In the genomic region with DNA sequence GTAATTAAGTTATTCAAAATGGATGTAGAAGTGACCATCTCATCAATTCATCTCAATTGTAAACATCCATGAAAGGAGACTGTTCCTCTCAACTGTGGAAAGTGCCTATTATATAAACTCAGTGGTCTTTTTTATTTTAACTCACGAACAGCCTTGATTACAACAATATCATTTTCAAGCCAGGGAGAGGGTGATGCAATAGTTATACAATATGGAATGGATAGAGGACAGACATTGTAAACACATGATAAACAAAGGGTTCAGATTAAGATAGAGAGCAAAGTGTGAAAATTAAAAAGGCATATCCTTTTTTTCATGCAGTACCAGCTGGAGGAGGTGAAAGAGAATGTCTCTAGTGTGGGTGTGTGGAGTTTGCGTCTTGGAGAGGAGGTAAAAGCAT, we compare ENCODE assay signal across 14 mouse cellular contexts.
"Had no signal": no experiment of that assay in that cellular context is flagged by ENCODE, and none has a peak within 500 bp of the region (broad histone marks: within the 10 kb centered on the region; RNA-seq: fewer than 3 reads in every experiment).

No protein-coding gene starts in this region.

- H3K27me3 ChIP-seq: kidney, embryonic 15.5 days; liver, embryonic 15.5 days; neural tube, embryonic 15.5 days had no signal

- H3K9ac ChIP-seq: kidney, embryonic 15.5 days; liver, embryonic 15.5 days; midbrain, embryonic 13.5 days; neural tube, embryonic 15.5 days had no signal

- DNase-seq: kidney, adult 2 months; kidney, postnatal 14 days; right cerebral cortex, adult 18-20 months; right cerebral cortex, postnatal 25 days; thymus, adult 18-20 months; thymus, postnatal 14 days had no signal

- H3K9me3 ChIP-seq: kidney, embryonic 15.5 days; limb, embryonic 10.5 days; liver, embryonic 15.5 days; midbrain, embryonic 13.5 days; neural tube, embryonic 15.5 days had no signal

- H3K27ac ChIP-seq: kidney, embryonic 15.5 days; left cerebral cortex, adult 2 months; limb, embryonic 10.5 days; liver, embryonic 15.5 days; midbrain, embryonic 13.5 days; neural tube, embryonic 15.5 days had no signal

- ATAC-seq: midbrain, embryonic 13.5 days had no signal

- H3K4me3 ChIP-seq: kidney, embryonic 15.5 days; left cerebral cortex, adult 2 months; limb, embryonic 10.5 days; liver, embryonic 15.5 days; midbrain, embryonic 13.5 days; myocyte; neural tube, embryonic 15.5 days had no signal

- H3K4me1 ChIP-seq: liver, embryonic 15.5 days; neural tube, embryonic 15.5 days had no signal

- H3K36me3 ChIP-seq: kidney, embryonic 15.5 days; limb, embryonic 10.5 days; liver, embryonic 15.5 days; midbrain, embryonic 13.5 days; neural tube, embryonic 15.5 days had no signal

- H3K4me2 ChIP-seq: kidney, embryonic 15.5 days; liver, embryonic 11.5 days; liver, embryonic 15.5 days; midbrain, embryonic 13.5 days; neural tube, embryonic 15.5 days had no signal
